Mouse (Mus musculus): ENCODE measurements at regions not wholly inside any gene's neighbourhood (a gene's known extent, or its start where the extent isn't known, plus 50 kb on each side); places are given as distances from the start of the nearest gene placed in this dataset.

DNA sequence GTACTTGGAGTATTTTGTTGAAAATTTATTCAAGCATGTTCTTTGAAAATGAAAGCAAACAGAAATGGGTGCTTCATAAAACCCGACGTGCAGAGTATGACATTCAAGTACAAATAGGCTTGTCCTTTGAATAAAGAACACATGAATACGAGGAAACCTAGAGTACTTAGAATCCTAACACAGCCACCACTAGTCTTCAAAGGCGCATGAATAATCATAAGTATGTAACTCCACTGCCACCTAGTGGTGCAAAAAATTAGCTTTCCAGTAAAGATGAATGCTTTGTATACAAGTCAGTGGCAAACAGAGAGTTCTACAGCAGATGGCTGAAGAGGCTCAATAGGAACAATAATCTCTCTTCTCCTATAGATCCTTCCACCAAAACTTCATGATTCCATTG, 1449.8 kb upstream of the Tenm3 start:
- TF ChIP-seq POLR2A (IDR thresholded peaks at IDR 0.05; ENCODE audit: low read depth, low read length) (no peak), CTCF (IDR thresholded peaks at IDR 0.05; ENCODE audit: borderline replicate concordance, insufficient read depth, low read length) (no peak)

Measured in embryonic fibroblast, embryonic 13.5 days (primary cell).